Comparison of ENCODE assay signal across 11 mouse cellular contexts in the genomic region with DNA sequence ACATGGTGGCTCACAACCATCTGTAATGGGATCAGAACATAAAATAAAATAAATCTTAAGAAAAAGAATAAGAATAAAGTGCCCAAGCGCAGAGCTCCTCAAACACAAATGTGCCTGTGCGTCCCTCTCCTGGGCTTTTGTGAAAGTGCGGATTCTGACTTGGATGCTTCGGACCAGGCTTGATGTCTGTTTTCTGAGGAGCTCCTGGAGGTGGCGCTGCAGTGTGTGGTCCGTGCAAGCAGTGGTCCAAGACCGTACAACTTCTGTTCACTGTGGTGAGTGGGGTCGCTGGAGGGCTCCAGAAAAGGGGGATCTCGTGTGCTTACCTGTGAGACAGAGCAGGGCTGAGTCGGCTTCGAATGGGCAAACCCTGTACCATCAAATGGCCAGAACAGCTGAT. TPM values are rescaled to one million over a fixed set of nuclear protein-coding genes. Genes with fewer than 3 reads are reported as not detected.
DNase-seq lines count a peak whose midpoint lies in the region; ATAC-seq and TF ChIP-seq lines count a peak whose summit lies in the region.
"Had no signal": no experiment of that assay in that cellular context is flagged by ENCODE, and none has a peak within 500 bp of the region (broad histone marks: within the 10 kb centered on the region; RNA-seq: fewer than 3 reads in every experiment).

No protein-coding gene starts in this region.

- WGBS in hindbrain, embryonic 11.5 days, result 30% methylated on average over 11 of the region's 11 CpGs
- WGBS in hindbrain, embryonic 12.5 days, result 35% methylated on average over 11 of the region's 11 CpGs
- WGBS in midbrain, postnatal 0 days, result 37% methylated on average over 11 of the region's 11 CpGs
- 32% methylated on average over 11 of the region's 11 CpGs for WGBS in midbrain, embryonic 11.5 days
- WGBS in bone marrow, adult 2 months, result 58% methylated on average over 11 of the region's 11 CpGs
- 46% methylated on average over 11 of the region's 11 CpGs for WGBS in limb, embryonic 11.5 days

- no peak overlapping the region for H3K27ac ChIP-seq in hindbrain, embryonic 11.5 days (ENCODE audit: low read depth, low read length)
- no peak overlapping the region for H3K27ac ChIP-seq in hindbrain, embryonic 12.5 days
- H3K27ac ChIP-seq in midbrain, postnatal 0 days (ENCODE audit: low read depth, low read length), result no peak overlapping the region
- no peak overlapping the region for H3K27ac ChIP-seq in midbrain, embryonic 11.5 days (ENCODE audit: low read depth, low read length)
- H3K27ac ChIP-seq in bone marrow, adult 2 months (ENCODE audit: control insufficient read depth, insufficient read depth, low read depth, low read length, poor library complexity), result no peak overlapping the region
- H3K27ac ChIP-seq in limb, embryonic 11.5 days (replicated peaks; ENCODE audit: low read depth, low read length), result no peak overlapping the region

- H3K4me1 ChIP-seq in hindbrain, embryonic 11.5 days (replicated peaks; ENCODE audit: control insufficient read depth, insufficient read depth, low read length), result no peaks in the 10 kb centered on the region
- H3K4me1 ChIP-seq in hindbrain, embryonic 12.5 days, result no peaks in the 10 kb centered on the region
- no peaks in the 10 kb centered on the region for H3K4me1 ChIP-seq in midbrain, postnatal 0 days (ENCODE audit: insufficient read depth, low read length)
- H3K4me1 ChIP-seq in midbrain, embryonic 11.5 days (ENCODE audit: control insufficient read depth, insufficient read depth, low read length), result no peaks in the 10 kb centered on the region
- no peaks in the 10 kb centered on the region for H3K4me1 ChIP-seq in bone marrow, adult 2 months (ENCODE audit: control insufficient read depth, insufficient read depth, low read length)
- H3K4me1 ChIP-seq in limb, embryonic 11.5 days (ENCODE audit: control insufficient read depth, insufficient read depth, low read length), result no peaks in the 10 kb centered on the region

- no peaks in the 10 kb centered on the region for H3K27me3 ChIP-seq in hindbrain, embryonic 11.5 days (ENCODE audit: control insufficient read depth, insufficient read depth, low read length)
- H3K27me3 ChIP-seq in hindbrain, embryonic 12.5 days, result no peaks in the 10 kb centered on the region
- no peaks in the 10 kb centered on the region for H3K27me3 ChIP-seq in midbrain, postnatal 0 days (ENCODE audit: insufficient read depth, low read length)
- H3K27me3 ChIP-seq in midbrain, embryonic 11.5 days (ENCODE audit: control insufficient read depth, insufficient read depth, low read length), result no peaks in the 10 kb centered on the region
- H3K27me3 ChIP-seq in limb, embryonic 11.5 days (ENCODE audit: control insufficient read depth, insufficient read depth, low read length), result no peaks in the 10 kb centered on the region

- no peak overlapping the region for H3K4me3 ChIP-seq in hindbrain, embryonic 11.5 days (ENCODE audit: low read depth, low read length)
- no peak overlapping the region for H3K4me3 ChIP-seq in hindbrain, embryonic 12.5 days
- no peak overlapping the region for H3K4me3 ChIP-seq in midbrain, postnatal 0 days (ENCODE audit: low read depth, low read length)
- no peak overlapping the region for H3K4me3 ChIP-seq in midbrain, embryonic 11.5 days (ENCODE audit: low read depth, low read length)
- no peak overlapping the region for H3K4me3 ChIP-seq in bone marrow, adult 2 months (replicated peaks; ENCODE audit: control insufficient read depth, low read depth, low read length)
- H3K4me3 ChIP-seq in limb, embryonic 11.5 days (ENCODE audit: low read depth, low read length), result no peak overlapping the region

- peak; percentile 40 for DNase-seq in hindbrain, embryonic 11.5 days (ENCODE audit: low spot score)
- DNase-seq in midbrain, postnatal 0 days (ENCODE audit: low spot score), result peak; percentile 32
- no peak for DNase-seq in midbrain, embryonic 11.5 days (ENCODE audit: low spot score, missing footprints)
- DNase-seq in limb, embryonic 11.5 days (ENCODE audit: low spot score), result peak; percentile 44
- no peak for DNase-seq in layer of hippocampus, adult 9-10 months (ENCODE audit: low spot score)
- DNase-seq: cerebellum, postnatal 36 days; lung, postnatal 4 days had no signal

- no peak overlapping the region for H3K9ac ChIP-seq in hindbrain, embryonic 11.5 days (ENCODE audit: low read depth, low read length)
- H3K9ac ChIP-seq in hindbrain, embryonic 12.5 days, result no peak overlapping the region
- no peak overlapping the region for H3K9ac ChIP-seq in midbrain, postnatal 0 days (replicated peaks; ENCODE audit: low read length, poor library complexity, severe bottlenecking)
- H3K9ac ChIP-seq in midbrain, embryonic 11.5 days (ENCODE audit: low read length), result no peak overlapping the region
- no peak overlapping the region for H3K9ac ChIP-seq in limb, embryonic 11.5 days (ENCODE audit: low read length)

- H3K36me3 ChIP-seq in hindbrain, embryonic 11.5 days (ENCODE audit: control insufficient read depth, insufficient read depth, low read length), result no peaks in the 10 kb centered on the region
- H3K36me3 ChIP-seq in hindbrain, embryonic 12.5 days, result no peaks in the 10 kb centered on the region
- H3K36me3 ChIP-seq in midbrain, postnatal 0 days (ENCODE audit: insufficient read depth, low read length), result no peaks in the 10 kb centered on the region
- H3K36me3 ChIP-seq in midbrain, embryonic 11.5 days (ENCODE audit: control insufficient read depth, insufficient read depth, low read length), result no peaks in the 10 kb centered on the region
- H3K36me3 ChIP-seq in limb, embryonic 11.5 days (ENCODE audit: control insufficient read depth, insufficient read depth, low read length), result no peaks in the 10 kb centered on the region

- TF ChIP-seq POLR2A in bone marrow, adult 2 months (IDR thresholded peaks at IDR 0.05; ENCODE audit: borderline replicate concordance, control insufficient read depth, low read depth, low read length), result no peak

- no peaks in the 10 kb centered on the region for H3K9me3 ChIP-seq in hindbrain, embryonic 11.5 days (ENCODE audit: control insufficient read depth, low read length)
- H3K9me3 ChIP-seq in hindbrain, embryonic 12.5 days (replicated peaks), result no peaks in the 10 kb centered on the region
- H3K9me3 ChIP-seq in midbrain, postnatal 0 days (ENCODE audit: low read length), result no peaks in the 10 kb centered on the region
- H3K9me3 ChIP-seq in midbrain, embryonic 11.5 days (ENCODE audit: control insufficient read depth, low read length), result no peaks in the 10 kb centered on the region
- H3K9me3 ChIP-seq in limb, embryonic 11.5 days (ENCODE audit: control insufficient read depth, low read length), result no peaks in the 10 kb centered on the region

- ATAC-seq in hindbrain, embryonic 11.5 days (ENCODE audit: low FRiP score), result no peak
- ATAC-seq in hindbrain, embryonic 12.5 days (ENCODE audit: low FRiP score), result no peak
- no peak for ATAC-seq in midbrain, postnatal 0 days (ENCODE audit: low FRiP score)
- no peak; the same call in 1 of the 2 replicates for ATAC-seq in midbrain, embryonic 11.5 days (ENCODE audit: low FRiP score)
- ATAC-seq in limb, embryonic 11.5 days (ENCODE audit: insufficient number of reproducible peaks, low FRiP score, low TSS enrichment, low read depth), result no peak
- no peak for ATAC-seq in cerebellum, adult (ENCODE audit: insufficient number of reproducible peaks, low FRiP score, low TSS enrichment)

- no peak overlapping the region for H3K4me2 ChIP-seq in hindbrain, embryonic 11.5 days (replicated peaks; ENCODE audit: low read depth, low read length)
- no peak overlapping the region for H3K4me2 ChIP-seq in hindbrain, embryonic 12.5 days (replicated peaks)
- no peak overlapping the region for H3K4me2 ChIP-seq in midbrain, postnatal 0 days (ENCODE audit: low read depth, low read length, poor library complexity, severe bottlenecking)
- H3K4me2 ChIP-seq in midbrain, embryonic 11.5 days, result no peak overlapping the region
- no peak overlapping the region for H3K4me2 ChIP-seq in limb, embryonic 11.5 days (ENCODE audit: low read depth, severe bottlenecking)

- TF ChIP-seq CTCF in midbrain, postnatal 0 days (IDR thresholded peaks at IDR 0.05), result peak; percentile 55
- TF ChIP-seq CTCF in bone marrow, adult 2 months (IDR thresholded peaks at IDR 0.05; ENCODE audit: control insufficient read depth, insufficient read depth, low read length), result peak; percentile 26; the same call in 1 of the 2 replicates

RNA-seq across cellular contexts. Expression of a gene that starts 25.9 kb away (rescaled TPM):
- 0.34 and 0.43 TPM in 2 replicates for polyA plus RNA-seq in hindbrain, embryonic 11.5 days (2014; fragmentation: Nextera tagmentation; extraction: Ambion mirVana)
- 0.62 and 1.1 TPM in 2 replicates for polyA plus RNA-seq in hindbrain, embryonic 12.5 days (2016; fragmentation: Nextera tagmentation; extraction: Ambion mirVana)
- total RNA-seq in midbrain, postnatal 0 days (2014; rRNA removed), result 0.99 and 4.4 TPM in 2 replicates
- 4.8 and 6.0 TPM in 2 replicates for polyA plus RNA-seq in midbrain, postnatal 0 days (2015; fragmentation: Nextera tagmentation; extraction: Ambion mirVana)
- polyA plus RNA-seq in midbrain, embryonic 11.5 days (2014; fragmentation: Nextera tagmentation; extraction: Ambion mirVana), result 1.1 and 2.0 TPM in 2 replicates
- not detected in 2 replicates for polyA plus RNA-seq in bone marrow, adult 2 months (2011; ENCODE audit: insufficient read depth, insufficient read length, low replicate concordance, missing spikeins)
- 0.56 TPM in 1 of 2 replicates, not detected in the other for polyA plus RNA-seq in limb, embryonic 11.5 days (2014; fragmentation: Nextera tagmentation; extraction: Ambion mirVana)
- total RNA-seq: hematopoietic stem cell, adult 5-6 weeks had no signal

Comparison
In these comparisons a context has a peak if more than half of its experiments do, and no peak if none do; other contexts are left out.
1. DNase-seq: peak in hindbrain, embryonic 11.5 days (single experiment), midbrain, postnatal 0 days (single experiment) and limb, embryonic 11.5 days (single experiment); none in midbrain, embryonic 11.5 days (single experiment) and layer of hippocampus, adult 9-10 months (single experiment).